ENCODE assay signal across 8 mouse cellular contexts in genomic region chr6:147240203-147240804, GRCm38 (mm10). TPM values are rescaled to one million over a fixed set of nuclear protein-coding genes. Genes with fewer than 3 reads are reported as not detected.
DNase-seq lines count a peak whose midpoint lies in the region; ATAC-seq lines count a peak whose summit lies in the region.

No protein-coding gene starts in this region.

- DNase-seq in cerebellum, adult 11-12 months, result no peak
- peak; percentile 46 for DNase-seq in adrenal gland, adult 2 months
- DNase-seq in embryo, embryonic 11.5 days (ENCODE audit: low read depth, low spot score), result peak; percentile 39
- DNase-seq in heart, postnatal 14 days, result peak; percentile 58 to 72
- peak; percentile 24 to 68 for DNase-seq in layer of hippocampus, adult 18-20 months (ENCODE audit: low spot score in 2 of 2)
- peak; percentile 24 for DNase-seq in lung, postnatal 25 days (ENCODE audit: low spot score)
- DNase-seq in retina, embryonic 14.5 days (ENCODE audit: low spot score), result peak; percentile 79

- 0 out of 2 replicates have a peak, but pooled peaks have one; percentile 42 for ATAC-seq in cerebellum, adult (ENCODE audit: insufficient number of reproducible peaks, low FRiP score, low TSS enrichment)

- intact Hi-C loops in heart, postnatal 14 days (cut with DNase I), result loop anchor here (5.0 kb wide), 3 partner anchors 123 to 418 kb away; no protein-coding TSS in a partner anchor

RNA-seq across cellular contexts. Expression of gene Pthlh, which starts 23.7 kb away (rescaled TPM):
- total RNA-seq in adrenal gland, adult 2 months (2021), result under 1 TPM in 1 of 2 experiments, not detected in 1; 0.93 TPM
- polyA plus RNA-seq in adrenal gland, adult 2 months (2012; rRNA removed), result 0.27 and 0.55 TPM in 2 replicates
- 1 to 10 TPM in 1 of 2 experiments, under 1 TPM in 1; 0.88 to 1.1 TPM for total RNA-seq in heart, postnatal 14 days (2021)
- 1 to 10 TPM; 2.2 to 2.9 TPM for total RNA-seq in layer of hippocampus, adult 18-20 months (2021)
